Mouse (Mus musculus) E14TG2a.4 (cell line): ENCODE measurements at regions not wholly inside any gene's neighbourhood (a gene's known extent, or its start where the extent isn't known, plus 50 kb on each side); places are given as distances from the start of the nearest gene placed in this dataset.

ENCODE experiments used
- H3K27me3 ChIP-seq: 2 replicates; pipeline ENCODE4 v1.6.1; 2014; ENCODE audit warnings: low read length, control low read depth; ENCODE audit not compliant: insufficient read depth
- H3K36me3 ChIP-seq: 2 replicates; pipeline ENCODE4 v1.6.1; 2014; ENCODE audit warnings: low read length, control low read depth; ENCODE audit not compliant: insufficient read depth
- H3K4me1 ChIP-seq: replicated peaks from 2 replicates; pipeline ENCODE4 v1.6.1; 2014; ENCODE audit warnings: low read depth, low read length, control low read depth
- H3K4me3 ChIP-seq: replicated peaks from 2 replicates; pipeline ENCODE4 v1.5.1; 2014; ENCODE audit warnings: mild to moderate bottlenecking, low read length
- H3K9me3 ChIP-seq: 2 replicates; pipeline ENCODE4 v1.6.1; 2014; ENCODE audit warnings: low read length, control low read depth
- CTCF ChIP-seq: conservative IDR thresholded peaks from 2 replicates; pipeline ENCODE4 v1.5.1; 2014; ENCODE audit warnings: low read length
- NANOG ChIP-seq: IDR thresholded peaks from 2 replicates; pipeline ENCODE4 v1.6.1; 2014; ENCODE audit warnings: borderline replicate concordance, low read length, mixed read lengths
- POU5F1 ChIP-seq: IDR thresholded peaks from 2 replicates; pipeline ENCODE4 v1.6.1; 2014; ENCODE audit warnings: low read length, borderline replicate concordance

- H3K4me3 ChIP-seq: no peak overlapping the region
- H3K36me3 ChIP-seq: no peaks in the 10 kb centered on the region
- H3K27me3 ChIP-seq: no peaks in the 10 kb centered on the region
- no peak for TF ChIP-seq NANOG
- TF ChIP-seq CTCF: no peak
- no peak for TF ChIP-seq POU5F1
- H3K9me3 ChIP-seq: 0 out of 2 replicates have a peak, but pooled peaks cover 5% of the 10 kb centered on the region
- no peaks in the 10 kb centered on the region for H3K4me1 ChIP-seq
Observed at GRCm38 (mm10) chr1:23173054-23173802, 71.2 kb upstream of the 4933415F23Rik start.

GRCm38 (mm10) chr1:23171336-23171735, 69.3 kb upstream of the 4933415F23Rik start:
- H3K36me3 ChIP-seq: no peaks in the 10 kb centered on the region
- H3K4me3 ChIP-seq: no peak overlapping the region
- H3K9me3 ChIP-seq: 0 out of 2 replicates have a peak, but pooled peaks cover 5% of the 10 kb centered on the region
- H3K4me1 ChIP-seq: no peaks in the 10 kb centered on the region
- no peaks in the 10 kb centered on the region for H3K27me3 ChIP-seq
- no peak for TF ChIP-seq POU5F1

GRCm38 (mm10) chr1:23170711-23171110, 68.7 kb upstream of the 4933415F23Rik start:
- Histone ChIP-seq H3K9me3 (0 out of 2 replicates have a peak, but pooled peaks cover 5% of the 10 kb centered on the region), H3K4me3 (no peak overlapping the region), H3K4me1 (no peaks in the 10 kb centered on the region), H3K36me3 (no peaks in the 10 kb centered on the region), H3K27me3 (no peaks in the 10 kb centered on the region)
- no peak for TF ChIP-seq POU5F1
- no peak for TF ChIP-seq NANOG
- no peak for TF ChIP-seq CTCF

GRCm38 (mm10) chr1:23168504-23168903, 66.5 kb upstream of the 4933415F23Rik start:
- Histone ChIP-seq H3K27me3 (no peaks in the 10 kb centered on the region), H3K36me3 (no peaks in the 10 kb centered on the region), H3K4me1 (no peaks in the 10 kb centered on the region), H3K9me3 (no peaks in the 10 kb centered on the region), H3K4me3 (no peak overlapping the region)
- TF ChIP-seq POU5F1 (no peak), NANOG (no peak), CTCF (peak; percentile 56)

DNA sequence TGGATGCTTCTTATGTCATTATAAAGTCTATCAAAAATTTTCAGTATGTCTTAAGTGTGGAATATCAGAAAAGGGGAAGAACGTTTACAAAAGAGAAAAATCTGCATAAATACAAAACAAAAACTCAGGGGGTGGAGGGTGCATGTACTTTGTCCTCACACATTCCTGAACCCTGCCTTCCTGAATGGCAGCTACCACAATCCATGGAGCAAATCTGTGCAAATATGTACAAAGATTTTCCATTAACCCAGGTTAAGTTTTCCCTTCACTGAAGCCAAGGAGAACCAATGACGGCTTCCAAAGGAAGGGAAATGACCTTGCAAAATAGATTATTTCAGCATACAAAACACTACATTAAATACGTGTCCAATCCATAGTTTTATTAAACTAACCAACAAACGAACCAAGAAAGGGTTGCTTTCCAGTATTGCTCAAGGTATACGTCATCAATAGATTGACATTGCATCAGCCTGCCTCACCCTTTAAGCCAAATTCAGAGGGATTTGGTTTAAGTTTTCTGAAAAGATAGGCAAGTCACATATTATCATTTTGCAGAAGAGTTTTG, 61.4 kb upstream of the 4933415F23Rik start:
- Histone ChIP-seq H3K4me1 (no peaks in the 10 kb centered on the region), H3K4me3 (no peak overlapping the region), H3K9me3 (no peaks in the 10 kb centered on the region), H3K27me3 (no peaks in the 10 kb centered on the region), H3K36me3 (no peaks in the 10 kb centered on the region)
- TF ChIP-seq NANOG (no peak), CTCF (no peak), POU5F1 (no peak)

DNA sequence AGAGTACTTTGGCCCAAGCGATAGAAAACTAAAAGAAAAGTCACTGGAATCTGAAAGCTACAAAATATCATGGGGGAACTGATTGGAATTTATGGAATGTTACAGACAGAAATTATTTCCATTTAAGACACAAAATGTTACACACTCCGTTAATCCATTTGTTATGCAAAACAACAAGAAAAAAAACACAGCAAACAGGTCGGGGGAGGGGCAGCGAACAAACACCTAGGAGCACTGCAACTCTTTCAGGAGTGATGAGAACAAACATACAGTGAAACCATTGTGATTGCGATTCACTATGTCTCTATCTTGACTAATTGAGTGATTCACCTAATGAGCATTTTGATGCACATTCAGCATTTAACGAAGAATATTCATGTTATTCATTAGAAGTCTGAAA, 60.7 kb upstream of the 4933415F23Rik start:
- Histone ChIP-seq H3K4me1 (no peaks in the 10 kb centered on the region), H3K4me3 (no peak overlapping the region), H3K27me3 (no peaks in the 10 kb centered on the region), H3K9me3 (no peaks in the 10 kb centered on the region), H3K36me3 (no peaks in the 10 kb centered on the region)
- TF ChIP-seq POU5F1 (no peak), NANOG (no peak), CTCF (no peak)
